Mouse (Mus musculus): ENCODE results near the gene Cyb5r2. TPM values are rescaled to one million over a fixed set of nuclear protein-coding genes. Genes with fewer than 3 reads are reported as not detected.

The Cyb5r2 gene
- polyA plus RNA-seq, 1 experiment from 2014 or later = 0.25 TPM

DNA sequence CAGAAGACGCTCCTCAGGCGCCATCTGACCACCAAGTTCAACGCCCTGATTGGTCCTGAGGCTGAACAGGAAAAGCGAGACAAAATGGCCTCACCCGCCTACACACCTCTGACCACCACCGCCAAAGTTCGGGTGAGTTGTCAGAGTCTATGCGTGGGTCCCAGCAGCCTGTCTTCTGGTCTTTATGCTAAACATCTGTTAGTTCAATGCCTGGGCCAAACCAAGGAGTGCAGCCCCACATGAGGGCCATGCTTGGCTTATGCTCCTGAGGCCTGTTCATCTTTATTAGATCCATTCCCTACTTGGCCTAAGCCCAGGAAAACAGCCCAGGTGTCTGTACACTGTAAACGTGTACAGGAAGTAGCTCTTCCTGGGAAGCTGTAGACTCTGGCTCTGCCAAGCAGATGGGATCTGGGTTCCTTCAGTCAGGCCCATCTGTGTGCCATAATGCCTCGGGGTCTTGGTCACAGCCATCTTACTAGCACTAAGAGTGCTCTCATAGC is 14.8 kb downstream of the Cyb5r2 start:
- ATAC-seq (ENCODE audit: insufficient read depth, low FRiP score) = no peak
- H3K27ac ChIP-seq (ENCODE audit: low read length) = no peak overlapping the region
- no peaks in the 10 kb centered on the region for H3K27me3 ChIP-seq (ENCODE audit: control insufficient read depth, insufficient read depth, low read length)
- H3K9me3 ChIP-seq (replicated peaks; ENCODE audit: control insufficient read depth, low read length) = no peaks in the 10 kb centered on the region
- no peak overlapping the region for H3K9ac ChIP-seq (ENCODE audit: low read length)
- peaks cover 6% of the 10 kb centered on the region; the same call in 1 of the 2 replicates for H3K36me3 ChIP-seq (ENCODE audit: control insufficient read depth, insufficient read depth, low read length)
- no peak overlapping the region for H3K4me3 ChIP-seq (replicated peaks; ENCODE audit: low read length)
- no peak overlapping the region for H3K4me2 ChIP-seq (ENCODE audit: low read depth, low read length)
- no peaks in the 10 kb centered on the region for H3K4me1 ChIP-seq (ENCODE audit: control insufficient read depth, insufficient read depth, low read length)
- 80% methylated on average over 10 of the region's 10 CpGs for WGBS

DNA sequence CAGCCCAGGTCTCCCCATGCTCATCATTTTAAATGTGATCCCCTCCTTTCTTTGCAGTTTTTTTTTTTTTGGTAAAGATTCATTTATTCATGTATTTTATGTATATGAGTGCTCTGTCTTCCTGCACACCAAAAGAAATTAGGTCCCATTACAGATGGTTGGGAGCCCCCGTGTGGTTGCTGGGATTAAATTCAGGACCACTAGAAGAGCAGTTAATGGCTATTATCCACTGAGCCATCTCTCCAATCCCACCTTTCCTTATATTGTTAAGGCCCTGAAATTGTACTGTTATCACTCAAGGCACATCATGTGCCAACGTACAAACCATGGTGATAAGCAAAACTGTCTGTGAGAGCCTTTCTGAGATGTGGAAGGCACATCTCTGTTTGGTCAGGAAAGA is 19.1 kb downstream of the Cyb5r2 start:
- Histone ChIP-seq H3K9me3 (replicated peaks; ENCODE audit: control insufficient read depth, low read length) (no peaks in the 10 kb centered on the region), H3K27ac (ENCODE audit: low read length) (no peak overlapping the region), H3K4me3 (replicated peaks; ENCODE audit: low read length) (no peak overlapping the region), H3K4me2 (ENCODE audit: low read depth, low read length) (no peak overlapping the region), H3K9ac (ENCODE audit: low read length) (no peak overlapping the region), H3K4me1 (ENCODE audit: control insufficient read depth, insufficient read depth, low read length) (no peaks in the 10 kb centered on the region), H3K36me3 (ENCODE audit: control insufficient read depth, insufficient read depth, low read length) (peaks cover 10% of the 10 kb centered on the region), H3K27me3 (ENCODE audit: control insufficient read depth, insufficient read depth, low read length) (no peaks in the 10 kb centered on the region)
- ATAC-seq (ENCODE audit: insufficient read depth, low FRiP score) = no peak
- 33% methylated on average over 2 of the region's 2 CpGs for whole genome bisulfite sequencing

GRCm38 (mm10) chr7:107733162-107733561 is 24.7 kb downstream of the Cyb5r2 start:
- H3K9me3 ChIP-seq (replicated peaks; ENCODE audit: control insufficient read depth, low read length) = no peaks in the 10 kb centered on the region
- no peak overlapping the region for H3K4me3 ChIP-seq (replicated peaks; ENCODE audit: low read length)
- 68% methylated on average over 2 of the region's 2 CpGs for WGBS
- no peak overlapping the region for H3K4me2 ChIP-seq (ENCODE audit: low read depth, low read length)
- no peak overlapping the region for H3K9ac ChIP-seq (ENCODE audit: low read length)
- H3K27me3 ChIP-seq (ENCODE audit: control insufficient read depth, insufficient read depth, low read length) = no peaks in the 10 kb centered on the region
- H3K36me3 ChIP-seq (ENCODE audit: control insufficient read depth, insufficient read depth, low read length) = peaks cover 10% of the 10 kb centered on the region; the same call in 1 of the 2 replicates
- no peaks in the 10 kb centered on the region for H3K4me1 ChIP-seq (ENCODE audit: control insufficient read depth, insufficient read depth, low read length)
- H3K27ac ChIP-seq (ENCODE audit: low read length) = no peak overlapping the region
- no peak for ATAC-seq (ENCODE audit: insufficient read depth, low FRiP score)

- H3K4me3 ChIP-seq (replicated peaks; ENCODE audit: low read length) = no peak overlapping the region
- no peak overlapping the region for H3K9ac ChIP-seq (ENCODE audit: low read length)
- no peaks in the 10 kb centered on the region for H3K27me3 ChIP-seq (ENCODE audit: control insufficient read depth, insufficient read depth, low read length)
- 61% methylated on average over 10 of the region's 10 CpGs for WGBS
- peaks cover 7% of the 10 kb centered on the region; the same call in 1 of the 2 replicates for H3K36me3 ChIP-seq (ENCODE audit: control insufficient read depth, insufficient read depth, low read length)
- no peak overlapping the region for H3K27ac ChIP-seq (ENCODE audit: low read length)
- no peaks in the 10 kb centered on the region for H3K4me1 ChIP-seq (ENCODE audit: control insufficient read depth, insufficient read depth, low read length)
- H3K9me3 ChIP-seq (replicated peaks; ENCODE audit: control insufficient read depth, low read length) = no peaks in the 10 kb centered on the region
- ATAC-seq (ENCODE audit: insufficient read depth, low FRiP score) = no peak
- no peak overlapping the region for H3K4me2 ChIP-seq (ENCODE audit: low read depth, low read length)
These were observed 27.2 kb downstream of the Cyb5r2 start for GRCm38 (mm10) chr7:107730587-107730986.

- H3K4me3 ChIP-seq (replicated peaks; ENCODE audit: low read length) = no peak overlapping the region
- no peak overlapping the region for H3K27ac ChIP-seq (ENCODE audit: low read length)
- H3K4me2 ChIP-seq (ENCODE audit: low read depth, low read length) = no peak overlapping the region
- no peak for ATAC-seq (ENCODE audit: insufficient read depth, low FRiP score)
- no peaks in the 10 kb centered on the region for H3K27me3 ChIP-seq (ENCODE audit: control insufficient read depth, insufficient read depth, low read length)
- no peak overlapping the region for H3K9ac ChIP-seq (ENCODE audit: low read length)
- no peaks in the 10 kb centered on the region for H3K4me1 ChIP-seq (ENCODE audit: control insufficient read depth, insufficient read depth, low read length)
- peaks cover 9% of the 10 kb centered on the region for H3K36me3 ChIP-seq (ENCODE audit: control insufficient read depth, insufficient read depth, low read length)
- no peaks in the 10 kb centered on the region for H3K9me3 ChIP-seq (replicated peaks; ENCODE audit: control insufficient read depth, low read length)
- WGBS = 51% methylated on average over 3 of the region's 3 CpGs
These were observed 30.3 kb downstream of the Cyb5r2 start for GRCm38 (mm10) chr7:107727538-107727937.

DNA sequence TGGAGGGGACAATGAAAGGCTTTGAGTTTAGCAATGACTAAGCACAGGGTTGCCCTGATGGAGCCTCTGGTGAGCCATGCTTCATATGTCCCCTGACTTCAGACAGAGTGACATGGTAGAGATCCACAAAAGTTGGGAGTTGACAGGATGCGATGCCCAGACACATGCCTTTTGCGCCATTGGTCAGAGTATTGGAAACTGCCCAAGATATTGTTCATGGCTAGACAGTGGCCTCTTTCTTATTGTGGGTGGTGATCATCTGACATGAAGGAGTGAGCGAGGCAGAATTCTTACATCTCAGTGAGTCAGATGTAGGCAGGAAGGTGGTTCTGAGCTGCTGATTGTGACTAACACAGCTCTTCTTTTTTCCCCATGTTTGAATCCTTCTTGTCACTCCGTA is 35.3 kb downstream of the Cyb5r2 start:
- peaks cover 3% of the 10 kb centered on the region for H3K36me3 ChIP-seq (ENCODE audit: control insufficient read depth, insufficient read depth, low read length)

DNA sequence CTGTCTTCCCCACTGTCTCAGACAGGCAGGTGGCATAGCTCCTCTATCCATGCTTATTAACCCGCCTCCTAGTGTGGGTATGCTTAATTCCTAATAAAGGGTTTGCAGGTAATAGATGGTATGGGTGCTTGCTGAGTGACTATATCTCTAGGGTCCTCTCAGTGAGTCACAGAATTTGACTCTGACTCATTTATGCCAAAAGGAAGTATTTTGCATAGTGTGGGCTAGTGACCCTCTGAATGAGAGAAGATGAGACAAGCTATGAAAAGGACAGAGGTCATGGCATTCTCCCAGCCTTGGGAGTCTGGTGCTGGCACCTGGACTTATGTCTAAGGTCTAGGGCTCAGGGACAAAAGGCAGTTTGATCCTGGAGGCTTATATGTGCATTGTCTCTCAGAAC is 37.1 kb downstream of the Cyb5r2 start:
- Histone ChIP-seq H3K27me3 (ENCODE audit: control insufficient read depth, insufficient read depth, low read length) (no peaks in the 10 kb centered on the region), H3K4me1 (ENCODE audit: control insufficient read depth, insufficient read depth, low read length) (no peaks in the 10 kb centered on the region), H3K4me2 (ENCODE audit: low read depth, low read length) (no peak overlapping the region), H3K4me3 (replicated peaks; ENCODE audit: low read length) (no peak overlapping the region), H3K27ac (ENCODE audit: low read length) (no peak overlapping the region), H3K9me3 (replicated peaks; ENCODE audit: control insufficient read depth, low read length) (no peaks in the 10 kb centered on the region), H3K36me3 (ENCODE audit: control insufficient read depth, insufficient read depth, low read length) (peaks cover 3% of the 10 kb centered on the region), H3K9ac (ENCODE audit: low read length) (no peak overlapping the region)
- 90% methylated on average over 1 of the region's 1 CpGs for WGBS
- no peak for ATAC-seq (ENCODE audit: insufficient read depth, low FRiP score)

More for the DNA sequence above, 35.3 kb downstream of the Cyb5r2 start:
- no peak overlapping the region for H3K27ac ChIP-seq (ENCODE audit: low read length)
- WGBS = 89% methylated on average over 4 of the region's 4 CpGs
- H3K9ac ChIP-seq (ENCODE audit: low read length) = no peak overlapping the region
- no peaks in the 10 kb centered on the region for H3K9me3 ChIP-seq (replicated peaks; ENCODE audit: control insufficient read depth, low read length)
- H3K4me2 ChIP-seq (ENCODE audit: low read depth, low read length) = no peak overlapping the region
- no peak overlapping the region for H3K4me3 ChIP-seq (replicated peaks; ENCODE audit: low read length)
- no peak for ATAC-seq (ENCODE audit: insufficient read depth, low FRiP score)
- H3K27me3 ChIP-seq (ENCODE audit: control insufficient read depth, insufficient read depth, low read length) = no peaks in the 10 kb centered on the region
- no peaks in the 10 kb centered on the region for H3K4me1 ChIP-seq (ENCODE audit: control insufficient read depth, insufficient read depth, low read length)

DNA sequence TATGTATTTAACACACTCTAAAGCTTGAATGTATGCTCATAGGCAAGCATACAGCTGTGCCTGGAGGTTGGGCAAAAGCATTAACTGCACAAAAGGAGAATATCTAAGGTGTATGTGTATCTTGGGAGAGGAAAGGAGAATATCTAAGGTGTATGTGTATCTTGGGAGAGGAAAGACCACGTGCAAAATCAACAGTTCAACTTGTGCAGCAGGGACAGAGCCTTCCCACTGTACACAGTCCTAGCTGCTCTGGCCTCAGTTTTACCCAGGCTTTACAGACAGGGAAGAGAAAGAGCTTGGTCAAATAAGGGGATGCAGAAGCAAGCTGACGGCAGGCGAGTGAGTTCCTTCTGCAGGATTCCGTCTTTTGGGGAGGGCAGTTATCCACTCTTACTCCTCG is 43.8 kb downstream of the Cyb5r2 start:
- H3K9ac ChIP-seq (ENCODE audit: low read length) = no peak overlapping the region
- no peak overlapping the region for H3K4me3 ChIP-seq (replicated peaks; ENCODE audit: low read length)
- ATAC-seq (ENCODE audit: insufficient read depth, low FRiP score) = peak; percentile 80; the same call in 1 of the 2 replicates
- H3K4me1 ChIP-seq (ENCODE audit: control insufficient read depth, insufficient read depth, low read length) = no peaks in the 10 kb centered on the region
- WGBS = 73% methylated on average over 5 of the region's 5 CpGs
- no peak overlapping the region for H3K27ac ChIP-seq (ENCODE audit: low read length)
- no peaks in the 10 kb centered on the region for H3K9me3 ChIP-seq (replicated peaks; ENCODE audit: control insufficient read depth, low read length)
- no peaks in the 10 kb centered on the region for H3K27me3 ChIP-seq (ENCODE audit: control insufficient read depth, insufficient read depth, low read length)
- H3K36me3 ChIP-seq (ENCODE audit: control insufficient read depth, insufficient read depth, low read length) = no peaks in the 10 kb centered on the region; the same call in 1 of the 2 replicates
- H3K4me2 ChIP-seq (ENCODE audit: low read depth, low read length) = no peak overlapping the region

DNA sequence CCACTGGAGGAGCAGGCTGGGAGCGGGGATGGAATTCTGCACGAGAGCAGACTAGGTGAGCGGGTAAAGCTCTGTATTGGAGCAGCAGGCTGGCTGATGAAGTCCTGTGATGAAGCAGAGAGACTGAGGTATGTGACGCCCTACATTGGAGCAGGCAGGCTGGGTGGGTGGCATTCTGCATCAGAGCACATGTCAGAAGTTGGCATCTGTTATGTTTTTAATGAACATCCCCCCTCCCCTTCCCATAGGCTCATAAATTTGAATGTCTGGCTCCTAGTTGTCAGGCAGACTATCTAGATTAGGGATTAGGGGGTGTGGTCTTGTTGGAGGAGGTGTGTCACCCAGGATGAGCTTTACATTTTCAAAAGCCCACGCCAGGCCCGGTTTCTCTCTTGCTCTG is 45.1 kb downstream of the Cyb5r2 start:
- Histone ChIP-seq H3K9me3 (replicated peaks; ENCODE audit: control insufficient read depth, low read length) (no peaks in the 10 kb centered on the region), H3K36me3 (ENCODE audit: control insufficient read depth, insufficient read depth, low read length) (no peaks in the 10 kb centered on the region; the same call in 1 of the 2 replicates), H3K4me1 (ENCODE audit: control insufficient read depth, insufficient read depth, low read length) (peaks cover 8% of the 10 kb centered on the region), H3K4me2 (ENCODE audit: low read depth, low read length) (no peak overlapping the region), H3K9ac (ENCODE audit: low read length) (no peak overlapping the region), H3K27ac (ENCODE audit: low read length) (no peak overlapping the region), H3K4me3 (replicated peaks; ENCODE audit: low read length) (no peak overlapping the region), H3K27me3 (ENCODE audit: control insufficient read depth, insufficient read depth, low read length) (no peaks in the 10 kb centered on the region)
- 61% methylated on average over 6 of the region's 6 CpGs for WGBS
- ATAC-seq (ENCODE audit: insufficient read depth, low FRiP score) = no peak
